In genomic region chr15:100083882-100084281, GRCm38 (mm10) we compare ENCODE assay signal across 24 mouse cellular contexts. TPM values are rescaled to one million over a fixed set of nuclear protein-coding genes. Genes with fewer than 3 reads are reported as not detected.
DNase-seq lines count a peak whose midpoint lies in the region; ATAC-seq and TF ChIP-seq lines count a peak whose summit lies in the region.
"Had no signal": no experiment of that assay in that cellular context is flagged by ENCODE, and none has a peak within 500 bp of the region (broad histone marks: within the 10 kb centered on the region; RNA-seq: fewer than 3 reads in every experiment).

No protein-coding gene starts in this region.

- no peaks in the 10 kb centered on the region; the same call in 1 of the 2 replicates for H3K36me3 ChIP-seq in intestine, postnatal 0 days (ENCODE audit: control insufficient read depth, insufficient read depth)
- H3K36me3 ChIP-seq: forebrain, embryonic 10.5 days; heart, embryonic 15.5 days; lung, embryonic 15.5 days; midbrain, embryonic 15.5 days had no signal

- H3K9ac ChIP-seq in intestine, postnatal 0 days (ENCODE audit: low read depth, low read length): no peak overlapping the region
- H3K9ac ChIP-seq: forebrain, postnatal 0 days; heart, embryonic 15.5 days; hindbrain, embryonic 14.5 days; lung, embryonic 15.5 days; midbrain, embryonic 15.5 days had no signal

- TF ChIP-seq POLR2A in lung, adult 2 months (IDR thresholded peaks at IDR 0.05; ENCODE audit: borderline replicate concordance, extremely low read depth, low read depth, low read length): no peak
- no peak for TF ChIP-seq POLR2A in bone marrow macrophage, adult 2 months (IDR thresholded peaks at IDR 0.05; ENCODE audit: borderline replicate concordance, low read depth, low read length)

- no peak overlapping the region for H3K4me3 ChIP-seq in lung, adult 2 months (replicated peaks; ENCODE audit: extremely low read depth, low read depth, low read length)
- H3K4me3 ChIP-seq in bone marrow macrophage, adult 2 months (ENCODE audit: insufficient read depth, low read length): no peak overlapping the region
- no peak overlapping the region for H3K4me3 ChIP-seq in intestine, postnatal 0 days (ENCODE audit: low read depth, low read length)
- H3K4me3 ChIP-seq: embryonic facial prominence, embryonic 10.5 days; forebrain, embryonic 10.5 days; heart, embryonic 15.5 days; lung, embryonic 15.5 days; midbrain, embryonic 15.5 days had no signal

- H3K4me2 ChIP-seq in intestine, postnatal 0 days (replicated peaks; ENCODE audit: low read depth): no peak overlapping the region; the same call in 1 of the 2 replicates
- H3K4me2 ChIP-seq: heart, embryonic 15.5 days; hindbrain, embryonic 14.5 days; lung, embryonic 15.5 days; midbrain, embryonic 15.5 days had no signal

- peak overlapping the region; percentile 24 for H3K27ac ChIP-seq in bone marrow macrophage, adult 2 months (ENCODE audit: insufficient read depth, low read depth, low read length)
- H3K27ac ChIP-seq in intestine, postnatal 0 days (ENCODE audit: low read depth, low read length): no peak overlapping the region
- H3K27ac ChIP-seq: embryonic facial prominence, embryonic 10.5 days; forebrain, embryonic 10.5 days; heart, embryonic 15.5 days; hindbrain, embryonic 14.5 days; lung, embryonic 15.5 days; midbrain, embryonic 15.5 days had no signal

- H3K4me1 ChIP-seq in lung, adult 2 months (ENCODE audit: control insufficient read depth, insufficient read depth, low read length): peaks cover 9% of the 10 kb centered on the region
- H3K4me1 ChIP-seq in bone marrow macrophage, adult 2 months (ENCODE audit: control insufficient read depth, insufficient read depth, low read length): peaks cover 50% of the 10 kb centered on the region
- no peaks in the 10 kb centered on the region; the same call in 1 of the 2 replicates for H3K4me1 ChIP-seq in intestine, postnatal 0 days (replicated peaks; ENCODE audit: control insufficient read depth, insufficient read depth, low read length)

- H3K9me3 ChIP-seq in intestine, postnatal 0 days (ENCODE audit: control insufficient read depth): no peaks in the 10 kb centered on the region
- H3K9me3 ChIP-seq: embryonic facial prominence, embryonic 10.5 days; forebrain, embryonic 10.5 days; heart, embryonic 15.5 days; lung, embryonic 15.5 days; midbrain, embryonic 15.5 days had no signal

- no peak for TF ChIP-seq CTCF in lung, adult 2 months (IDR thresholded peaks at IDR 0.05; ENCODE audit: insufficient read depth, low read length)
- TF ChIP-seq CTCF in bone marrow macrophage, adult 2 months (IDR thresholded peaks at IDR 0.05; ENCODE audit: low read depth, low read length): no peak
- TF ChIP-seq CTCF in intestine, postnatal 0 days (IDR thresholded peaks at IDR 0.05; ENCODE audit: low read depth): no peak

- 50% methylated on average over 6 of the region's 6 CpGs for WGBS in lung, adult 2 months
- 34% methylated on average over 6 of the region's 6 CpGs for WGBS in intestine, postnatal 0 days

- H3K27me3 ChIP-seq in intestine, postnatal 0 days (replicated peaks; ENCODE audit: control insufficient read depth, insufficient read depth, low read length): no peaks in the 10 kb centered on the region
- H3K27me3 ChIP-seq: heart, embryonic 15.5 days; lung, embryonic 15.5 days; midbrain, embryonic 15.5 days had no signal

- DNase-seq in lung, postnatal 25 days (ENCODE audit: low spot score): peak; percentile 42
- no peak for DNase-seq in lung, adult 2 months
- DNase-seq in c-Kit-positive CD71-positive TER-119-positive erythroid progenitor cells, embryonic 14.5 days (ENCODE audit: low spot score): no peak
- no peak for DNase-seq in heart, adult 18-20 months
- no peak for DNase-seq in frontal cortex, adult 2 months (ENCODE audit: extremely low spot score in 1 of 2, low spot score in 1 of 2)
- DNase-seq: adrenal gland, postnatal 14 days; cerebellum, adult 11 months; cerebellum, adult 9-11 months; forebrain, postnatal 0 days; gastrocnemius, postnatal 36 days; heart, postnatal 36 days; kidney, adult 9 months; kidney, postnatal 25 days; thymus, postnatal 25 days had no signal

- peak; percentile 50; the same call in 1 of the 2 replicates for ATAC-seq in intestine, postnatal 0 days
- ATAC-seq in neutrophil, adult 5-6 weeks (ENCODE audit: extremely low read depth, insufficient number of reproducible peaks, low FRiP score, poor library complexity, severe bottlenecking): peak; percentile 28; the same call in 1 of the 2 replicates
- ATAC-seq: forebrain, postnatal 0 days; inflammation-experienced regulatory T-cells, adult 6 months; midbrain, embryonic 15.5 days had no signal

RNA-seq across cellular contexts. Expression of gene Dip2b, which starts 45.4 kb away (rescaled TPM):
- polyA plus RNA-seq in lung, adult 2 months (2012; rRNA removed): 11.0 and 14.6 TPM in 2 replicates
- polyA plus RNA-seq in bone marrow macrophage, adult 2 months (2012; ENCODE audit: insufficient read depth, insufficient read length, missing spikeins): 26.2 and 33.0 TPM in 2 replicates
- polyA plus RNA-seq in intestine, postnatal 0 days (2015; fragmentation: Nextera tagmentation; extraction: Ambion mirVana): 4.9 and 5.0 TPM in 2 replicates
- total RNA-seq in neutrophil, adult 5-6 weeks (2017): 43.8 and 45.3 TPM in 2 replicates
- 10 to 100 TPM; 19.4 to 20.2 TPM for total RNA-seq in heart, adult 18-20 months (2021)
- 30.7 and 31.9 TPM in 2 replicates for polyA plus RNA-seq in frontal cortex, adult 2 months (2012; rRNA removed)
